Mouse (Mus musculus) brain, embryonic 14.5 days (tissue): Measurements from ENCODE around the gene Olfr74.

Source experiments
- CTCF ChIP-seq: fragments of 200-500 bp; IDR thresholded peaks from 2 replicates; pipeline ENCODE4 v1.5.1; 2012; ENCODE audit warnings: inconsistent platforms, mild to moderate bottlenecking, moderate library complexity, borderline replicate concordance; ENCODE audit not compliant: insufficient read depth, insufficient read length; ENCODE audit errors: extremely low read depth
- POLR2A ChIP-seq: fragments of 200-500 bp; IDR thresholded peaks from 2 replicates; pipeline ENCODE4 v1.6.1; 2012; ENCODE audit warnings: mild to moderate bottlenecking, inconsistent platforms, borderline replicate concordance; ENCODE audit not compliant: poor library complexity, insufficient read depth, insufficient read length, severe bottlenecking; ENCODE audit errors: extremely low read depth

GRCm38 (mm10) chr2:87974563-87974962, at the start of gene Olfr74:
- TF ChIP-seq CTCF (no peak), POLR2A (no peak)
